Mouse (Mus musculus) forebrain, embryonic 11.5 days (tissue): ENCODE measurements around the gene Pglyrp4. TPM values are rescaled to one million over a fixed set of nuclear protein-coding genes. Genes with fewer than 3 reads are reported as not detected.

Experiments
- ATAC-seq: fragments of 200-750 bp; cut with Nextera tagmentation; replicated peaks from 2 replicates; pipeline ENCODE4 v1.8.0; 2017; ENCODE audit warnings: moderate TSS enrichment; ENCODE audit not compliant: low FRiP score
- DNase-seq: peaks from one replicate; pipeline ENCODE4 v3.0.0-alpha.2; 2017; ENCODE audit warnings: low spot score
- H3K27ac ChIP-seq: fragments of 300-500 bp; sonication (generic); 2 replicates; pipeline ENCODE4 v1.5.1; 2014; ENCODE audit warnings: low read depth, low read length
- H3K27me3 ChIP-seq: fragments of 300-500 bp; sonication (generic); 2 replicates; pipeline ENCODE4 v1.6.1; 2014; ENCODE audit warnings: mild to moderate bottlenecking, low read length, mixed read lengths; ENCODE audit not compliant: control insufficient read depth, insufficient read depth
- H3K36me3 ChIP-seq: fragments of 300-500 bp; sonication (generic); 2 replicates; pipeline ENCODE4 v1.6.1; 2014; ENCODE audit warnings: mild to moderate bottlenecking, low read length, moderate library complexity, mixed read lengths; ENCODE audit not compliant: control insufficient read depth, insufficient read depth
- H3K4me1 ChIP-seq: fragments of 300-500 bp; sonication (generic); replicated peaks from 2 replicates; pipeline ENCODE4 v1.6.1; 2014; ENCODE audit warnings: low read length, mixed read lengths; ENCODE audit not compliant: control insufficient read depth, insufficient read depth
- H3K4me2 ChIP-seq: fragments of 300-500 bp; sonication (generic); 2 replicates; pipeline ENCODE4 v1.6.1; 2014; ENCODE audit warnings: low read depth, mild to moderate bottlenecking, low read length, moderate library complexity, mixed read lengths; ENCODE audit not compliant: severe bottlenecking
- H3K4me3 ChIP-seq: fragments of 300-500 bp; sonication (generic); 2 replicates; pipeline ENCODE4 v1.5.1; 2014; ENCODE audit warnings: low read depth, low read length
- H3K9ac ChIP-seq: fragments of 300-500 bp; sonication (generic); 2 replicates; pipeline ENCODE4 v1.6.1; 2014; ENCODE audit warnings: low read length
- H3K9me3 ChIP-seq: fragments of 300-500 bp; sonication (generic); 2 replicates; pipeline ENCODE4 v1.6.1; 2016; ENCODE audit warnings: low read length, mixed read lengths; ENCODE audit not compliant: control insufficient read depth
- WGBS: fragments of 180-500 bp; shearing (Covaris S2); extraction: QIAGEN DNeasy Blood & Tissue Kit; methylation state at CpG from one replicate; pipeline ENCODE4 v1.1.7; 2014; 5-methylcytosine and 5-hydroxymethylcytosine counted together
- polyA plus RNA-seq: library from polyadenylated mRNA; unstranded; fragments of >200 nt; fragmentation: Nextera tagmentation; extraction: Ambion mirVana; gene quantifications from 2 replicates; pipeline ENCODE4 v1.2.1, GENCODE M21; 2014

Pglyrp4 gene
- polyA plus RNA-seq = not detected in 2 replicates

- no peak for DNase-seq
- no peak within 1 kb of the TSS for H3K4me3 ChIP-seq
- no peaks in the 10 kb centered on the region for H3K27me3 ChIP-seq
- H3K27ac ChIP-seq = no peak within 1 kb of the TSS
- no peak within 1 kb of the TSS for H3K9ac ChIP-seq
- no peak within 1 kb of the TSS for H3K4me2 ChIP-seq
- H3K36me3 ChIP-seq = no peaks in the 10 kb centered on the region
- WGBS = 80% methylated on average over 3 of the region's 3 CpGs
- ATAC-seq = no peak
- no peaks in the 10 kb centered on the region for H3K9me3 ChIP-seq
- no peaks in the 10 kb centered on the region for H3K4me1 ChIP-seq
Observed at GRCm38 (mm10) chr3:90726606-90727005, at the start of gene Pglyrp4. Gene Pglyrp4, plus strand, starts transcription at chr3:90726906.

- 59% methylated on average over 3 of the region's 3 CpGs for WGBS
- Histone ChIP-seq H3K4me3 (no peak overlapping the region), H3K4me2 (no peak overlapping the region), H3K4me1 (no peaks in the 10 kb centered on the region), H3K9ac (no peak overlapping the region), H3K9me3 (no peaks in the 10 kb centered on the region), H3K27me3 (no peaks in the 10 kb centered on the region), H3K27ac (no peak overlapping the region), H3K36me3 (no peaks in the 10 kb centered on the region)
- DNase-seq (no peak), ATAC-seq (no peak)
Observed at GRCm38 (mm10) chr3:90678656-90679055, 48.0 kb upstream of the Pglyrp4 start.

- no peaks in the 10 kb centered on the region for H3K27me3 ChIP-seq
- WGBS = 89% methylated on average over 3 of the region's 3 CpGs
- H3K9ac ChIP-seq = no peak overlapping the region
- H3K9me3 ChIP-seq = no peaks in the 10 kb centered on the region
- ATAC-seq = no peak
- no peaks in the 10 kb centered on the region for H3K4me1 ChIP-seq
- H3K36me3 ChIP-seq = no peaks in the 10 kb centered on the region
- H3K4me2 ChIP-seq = no peak overlapping the region
- H3K4me3 ChIP-seq = no peak overlapping the region
- DNase-seq = no peak
- H3K27ac ChIP-seq = no peak overlapping the region
Observed at GRCm38 (mm10) chr3:90683929-90684328, 42.8 kb upstream of the Pglyrp4 start.

- Histone ChIP-seq H3K4me1 (no peaks in the 10 kb centered on the region), H3K27ac (no peak overlapping the region), H3K36me3 (no peaks in the 10 kb centered on the region), H3K27me3 (no peaks in the 10 kb centered on the region), H3K4me2 (no peak overlapping the region), H3K9ac (no peak overlapping the region), H3K4me3 (no peak overlapping the region), H3K9me3 (no peaks in the 10 kb centered on the region)
- no peak for DNase-seq
- ATAC-seq = no peak
- 89% methylated on average over 2 of the region's 2 CpGs for WGBS
Observed at GRCm38 (mm10) chr3:90686835-90687234, 39.9 kb upstream of the Pglyrp4 start.

GRCm38 (mm10) chr3:90693496-90693895 lies 33.2 kb upstream of the Pglyrp4 start:
- 86% methylated on average over 2 of the region's 2 CpGs for whole genome bisulfite sequencing
- Histone ChIP-seq H3K4me2 (no peak overlapping the region), H3K27ac (no peak overlapping the region), H3K36me3 (no peaks in the 10 kb centered on the region), H3K4me3 (no peak overlapping the region), H3K9me3 (no peaks in the 10 kb centered on the region), H3K9ac (no peak overlapping the region), H3K27me3 (no peaks in the 10 kb centered on the region), H3K4me1 (no peaks in the 10 kb centered on the region)
- ATAC-seq (no peak), DNase-seq (no peak)

- no peaks in the 10 kb centered on the region for H3K4me1 ChIP-seq
- H3K4me3 ChIP-seq = no peak within 1 kb of the TSS
- 78% methylated on average over 3 of the region's 3 CpGs for WGBS
- H3K9me3 ChIP-seq = no peaks in the 10 kb centered on the region
- DNase-seq = no peak
- H3K36me3 ChIP-seq = no peaks in the 10 kb centered on the region
- H3K9ac ChIP-seq = no peak within 1 kb of the TSS
- no peak within 1 kb of the TSS for H3K4me2 ChIP-seq
- no peaks in the 10 kb centered on the region for H3K27me3 ChIP-seq
- ATAC-seq = no peak
- H3K27ac ChIP-seq = no peak within 1 kb of the TSS
Observed at GRCm38 (mm10) chr3:90695613-90696012, 31.1 kb upstream of the Pglyrp4 start, which contains the start of gene S100a9. Gene S100a9, minus strand, starts transcription at chr3:90695721.

GRCm38 (mm10) chr3:90702244-90702643 lies 24.5 kb upstream of the Pglyrp4 start:
- no peak overlapping the region for H3K4me2 ChIP-seq
- no peak overlapping the region for H3K27ac ChIP-seq
- H3K4me1 ChIP-seq = no peaks in the 10 kb centered on the region
- 89% methylated on average over 2 of the region's 2 CpGs for WGBS
- H3K27me3 ChIP-seq = no peaks in the 10 kb centered on the region
- ATAC-seq = no peak
- no peak overlapping the region for H3K4me3 ChIP-seq
- no peak for DNase-seq
- no peak overlapping the region for H3K9ac ChIP-seq
- H3K36me3 ChIP-seq = no peaks in the 10 kb centered on the region
- no peaks in the 10 kb centered on the region for H3K9me3 ChIP-seq

GRCm38 (mm10) chr3:90708523-90709202 lies 18.0 kb upstream of the Pglyrp4 start:
- Histone ChIP-seq H3K27me3 (no peaks in the 10 kb centered on the region), H3K4me2 (no peak overlapping the region), H3K27ac (no peak overlapping the region), H3K9me3 (no peaks in the 10 kb centered on the region), H3K4me1 (no peaks in the 10 kb centered on the region), H3K9ac (no peak overlapping the region), H3K4me3 (no peak overlapping the region), H3K36me3 (no peaks in the 10 kb centered on the region)
- no peak for ATAC-seq
- DNase-seq = peak; percentile 46
- 24% methylated on average over 4 of the region's 4 CpGs for WGBS
